12 mouse cellular contexts compared by ENCODE assay signal in genomic region chr5:68048783-68049182, GRCm38 (mm10). TPM values are rescaled to one million over a fixed set of nuclear protein-coding genes. Genes with fewer than 3 reads are reported as not detected.
DNase-seq lines count a peak whose midpoint lies in the region; ATAC-seq and TF ChIP-seq lines count a peak whose summit lies in the region.
"Had no signal": no experiment of that assay in that cellular context is flagged by ENCODE, and none has a peak within 500 bp of the region (broad histone marks: within the 10 kb centered on the region; RNA-seq: fewer than 3 reads in every experiment).

No protein-coding gene starts in this region.

- H3K36me3 ChIP-seq in heart, adult 2 months (ENCODE audit: control insufficient read depth, insufficient read depth, low read length): no peaks in the 10 kb centered on the region
- H3K36me3 ChIP-seq in forebrain, embryonic 13.5 days (ENCODE audit: poor library complexity, severe bottlenecking): no peaks in the 10 kb centered on the region
- H3K36me3 ChIP-seq: limb, embryonic 15.5 days had no signal

- H3K4me2 ChIP-seq in forebrain, embryonic 13.5 days: no peak overlapping the region
- H3K4me2 ChIP-seq: limb, embryonic 15.5 days had no signal

- TF ChIP-seq POLR2A in heart, adult 2 months (IDR thresholded peaks at IDR 0.05; ENCODE audit: insufficient read depth, low read depth, low read length): no peak
- TF ChIP-seq POLR2A in lung, adult 2 months (IDR thresholded peaks at IDR 0.05; ENCODE audit: borderline replicate concordance, extremely low read depth, low read depth, low read length): no peak

- WGBS in heart, adult 2 months: 42% methylated on average over 4 of the region's 4 CpGs
- 28% methylated on average over 4 of the region's 4 CpGs for WGBS in lung, adult 2 months
- 70% methylated on average over 4 of the region's 4 CpGs for WGBS in forebrain, embryonic 13.5 days

- TF ChIP-seq EP300 in heart, adult 2 months (IDR thresholded peaks at IDR 0.05; ENCODE audit: insufficient read depth, low read depth, low read length): no peak

- intact Hi-C loops in heart, adult 2 months (cut with DNase I): no loop called here

- H3K4me1 ChIP-seq in heart, adult 2 months (ENCODE audit: control insufficient read depth, insufficient read depth, low read length): peaks cover 2% of the 10 kb centered on the region; the same call in 1 of the 2 replicates
- H3K4me1 ChIP-seq in lung, adult 2 months (ENCODE audit: control insufficient read depth, insufficient read depth, low read length): no peaks in the 10 kb centered on the region
- 0 out of 2 replicates have a peak, but pooled peaks cover 3% of the 10 kb centered on the region for H3K4me1 ChIP-seq in forebrain, embryonic 13.5 days
- H3K4me1 ChIP-seq: limb, embryonic 15.5 days had no signal

- no peak overlapping the region for H3K4me3 ChIP-seq in heart, adult 2 months
- no peak overlapping the region for H3K4me3 ChIP-seq in lung, adult 2 months (replicated peaks; ENCODE audit: extremely low read depth, low read depth, low read length)
- H3K4me3 ChIP-seq in forebrain, embryonic 13.5 days: no peak overlapping the region
- H3K4me3 ChIP-seq: limb, embryonic 15.5 days had no signal

- H3K79me2 ChIP-seq in heart, adult 2 months (replicated peaks; ENCODE audit: control insufficient read depth, insufficient read depth, low read length): no peaks in the 10 kb centered on the region

- H3K9me3 ChIP-seq in forebrain, embryonic 13.5 days (replicated peaks): no peaks in the 10 kb centered on the region
- H3K9me3 ChIP-seq: limb, embryonic 15.5 days had no signal

- peak; percentile 79 for ATAC-seq in megakaryocyte progenitor cell, adult 5-6 weeks (replicated peaks; ENCODE audit: poor library complexity)
- ATAC-seq in forebrain, embryonic 13.5 days: no peak
- ATAC-seq: forebrain, embryonic 14.5 days had no signal

- peak; percentile 8 to 17 for DNase-seq in heart, adult 2 months
- no peak for DNase-seq in heart, postnatal 4 days
- DNase-seq in lung, postnatal 4 days: peak; percentile 11 to 18
- no peak for DNase-seq in lung, adult 2 months
- DNase-seq in cerebellum, postnatal 14 days: peak; percentile 82 to 86
- no peak for DNase-seq in adipocyte (ENCODE audit: low spot score)
- DNase-seq: right cerebral cortex, postnatal 25 days; thymus, adult 18-20 months had no signal

- H3K27ac ChIP-seq in heart, adult 2 months: no peak overlapping the region
- no peak overlapping the region for H3K27ac ChIP-seq in forebrain, embryonic 13.5 days
- H3K27ac ChIP-seq: limb, embryonic 15.5 days had no signal

- no peak overlapping the region for H3K9ac ChIP-seq in heart, adult 2 months (ENCODE audit: low read depth, low read length)
- no peak overlapping the region for H3K9ac ChIP-seq in forebrain, embryonic 13.5 days
- H3K9ac ChIP-seq: limb, embryonic 15.5 days had no signal

- H3K27me3 ChIP-seq in heart, adult 2 months (ENCODE audit: control insufficient read depth, insufficient read depth, low read length): no peaks in the 10 kb centered on the region
- H3K27me3 ChIP-seq in forebrain, embryonic 13.5 days: no peaks in the 10 kb centered on the region
- H3K27me3 ChIP-seq: limb, embryonic 15.5 days had no signal

- TF ChIP-seq CTCF in heart, adult 2 months (IDR thresholded peaks at IDR 0.05): no peak
- no peak for TF ChIP-seq CTCF in lung, adult 2 months (IDR thresholded peaks at IDR 0.05; ENCODE audit: insufficient read depth, low read length)

RNA-seq across cellular contexts. Expression of gene Grxcr1, which starts 17.1 kb away (rescaled TPM):
- not detected for total RNA-seq in heart, adult 2 months (2021)
- polyA plus RNA-seq in heart, adult 2 months (2012; rRNA removed): not detected in 2 replicates
- total RNA-seq in heart, postnatal 4 days (2021): not detected
- polyA plus RNA-seq in lung, adult 2 months (2012; rRNA removed): not detected in 2 replicates
- total RNA-seq in megakaryocyte progenitor cell, adult 5-6 weeks (2015): not detected in 2 replicates
- not detected in 2 replicates for total RNA-seq in megakaryocyte progenitor cell, adult 5-6 weeks (2017)
- polyA plus RNA-seq in forebrain, embryonic 13.5 days (2015; fragmentation: Nextera tagmentation; extraction: Ambion mirVana): not detected in 2 replicates
- polyA plus RNA-seq: forebrain, embryonic 14.5 days; limb, embryonic 15.5 days had no signal

Comparison
In these comparisons a context has a peak if more than half of its experiments do, and no peak if none do; other contexts are left out.
1. DNase-seq: peak in heart, adult 2 months (2 of 2), lung, postnatal 4 days (2 of 2) and cerebellum, postnatal 14 days (2 of 2); none in heart, postnatal 4 days (single experiment), lung, adult 2 months (single experiment) and adipocyte (single experiment).